Mouse (Mus musculus) brain, embryonic 14.5 days (tissue): ENCODE results near the gene Xndc1.

ENCODE experiments used
- CTCF ChIP-seq: fragments of 200-500 bp; IDR thresholded peaks from 2 replicates; pipeline ENCODE4 v1.5.1; 2012; ENCODE audit warnings: inconsistent platforms, mild to moderate bottlenecking, moderate library complexity, borderline replicate concordance; ENCODE audit not compliant: insufficient read depth, insufficient read length; ENCODE audit errors: extremely low read depth
- POLR2A ChIP-seq: fragments of 200-500 bp; IDR thresholded peaks from 2 replicates; pipeline ENCODE4 v1.6.1; 2012; ENCODE audit warnings: mild to moderate bottlenecking, inconsistent platforms, borderline replicate concordance; ENCODE audit not compliant: poor library complexity, insufficient read depth, insufficient read length, severe bottlenecking; ENCODE audit errors: extremely low read depth

DNA sequence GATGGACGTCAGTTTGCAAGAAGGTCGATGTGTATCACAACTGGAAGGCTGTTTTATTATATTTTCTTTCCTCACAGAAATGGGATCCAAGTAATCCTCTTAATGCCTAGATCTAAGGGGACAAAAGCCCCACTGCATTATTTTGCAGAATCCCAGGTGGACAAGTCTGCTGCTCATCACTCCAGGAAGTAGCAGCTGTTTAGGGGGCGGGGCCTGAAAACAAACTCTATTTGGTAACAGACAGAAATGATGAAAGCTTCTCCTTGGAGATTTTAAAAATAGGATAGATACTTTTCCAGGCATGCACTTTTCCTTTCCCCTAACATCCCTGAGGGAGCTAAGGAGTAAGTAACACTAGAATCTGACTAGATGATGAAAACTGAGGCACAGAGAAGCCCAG is 28.0 kb upstream of the Xndc1 start:
- no peak for TF ChIP-seq CTCF
- TF ChIP-seq POLR2A: no peak
